Mouse (Mus musculus): ENCODE measurements around the gene D930007J09Rik.

Gene D930007J09Rik

GRCm38 (mm10) chr13:32819241-32819640, 16.6 kb upstream of the D930007J09Rik start:
- no peak for DNase-seq

- no peak for DNase-seq
Observed at GRCm38 (mm10) chr13:32807624-32808023, 5.0 kb upstream of the D930007J09Rik start.

- DNase-seq, result peak; percentile 33
Observed at GRCm38 (mm10) chr13:32806820-32807219, 4.2 kb upstream of the D930007J09Rik start.

- DNase-seq, result no peak
Observed at GRCm38 (mm10) chr13:32803701-32804345, 1.2 kb upstream of the D930007J09Rik start.

- DNase-seq, result peak; percentile 98
Observed at GRCm38 (mm10) chr13:32801693-32802221, 892 bp downstream of the D930007J09Rik start, which contains the start of gene Wrnip1. TSS of gene Wrnip1 (plus strand) at chr13:32802038.

- no peak for DNase-seq
Observed at GRCm38 (mm10) chr13:32800859-32801258, 1.8 kb downstream of the D930007J09Rik start.

- DNase-seq, result no peak
Observed at GRCm38 (mm10) chr13:32799131-32799530, 3.5 kb downstream of the D930007J09Rik start.

- no peak for DNase-seq
Observed at GRCm38 (mm10) chr13:32797085-32797484, 5.6 kb downstream of the D930007J09Rik start.

GRCm38 (mm10) chr13:32795166-32795565, 7.5 kb downstream of the D930007J09Rik start:
- peak; percentile 43 for DNase-seq

- DNase-seq, result peak; percentile 68
Observed at GRCm38 (mm10) chr13:32794619-32795018, 8.0 kb downstream of the D930007J09Rik start.

- no peak for DNase-seq
Observed at GRCm38 (mm10) chr13:32789781-32790180, 12.9 kb downstream of the D930007J09Rik start.

GRCm38 (mm10) chr13:32787584-32787983, 15.1 kb downstream of the D930007J09Rik start:
- DNase-seq, result no peak

- no peak for DNase-seq
Observed at GRCm38 (mm10) chr13:32783816-32784215, 18.8 kb downstream of the D930007J09Rik start, which contains the start of gene Mylk4. TSS of gene Mylk4 (minus strand) at chr13:32783954.

GRCm38 (mm10) chr13:32783055-32783454, 19.6 kb downstream of the D930007J09Rik start:
- DNase-seq, result peak; percentile 47

GRCm38 (mm10) chr13:32778861-32779260, 23.8 kb downstream of the D930007J09Rik start:
- DNase-seq, result no peak

GRCm38 (mm10) chr13:32776350-32776749, 26.3 kb downstream of the D930007J09Rik start:
- DNase-seq, result no peak

- peak; percentile 30 for DNase-seq
Observed at GRCm38 (mm10) chr13:32775889-32776288, 26.8 kb downstream of the D930007J09Rik start.

GRCm38 (mm10) chr13:32769960-32770359, 32.7 kb downstream of the D930007J09Rik start:
- peak; percentile 20 for DNase-seq

GRCm38 (mm10) chr13:32768104-32768503, 34.5 kb downstream of the D930007J09Rik start:
- peak; percentile 51 for DNase-seq

GRCm38 (mm10) chr13:32764448-32764847, 38.2 kb downstream of the D930007J09Rik start:
- DNase-seq, result no peak

GRCm38 (mm10) chr13:32763141-32763540, 39.5 kb downstream of the D930007J09Rik start:
- no peak for DNase-seq

GRCm38 (mm10) chr13:32760795-32761194, 41.9 kb downstream of the D930007J09Rik start:
- no peak for DNase-seq

- no peak for DNase-seq
Observed at GRCm38 (mm10) chr13:32759036-32759435, 43.6 kb downstream of the D930007J09Rik start.

All from kidney, postnatal 10 days (tissue).